Mouse (Mus musculus) E14TG2a.4 (cell line): ENCODE measurements around the gene Npas3.

Experiments used
- H3K27me3 ChIP-seq: 2 replicates; pipeline ENCODE4 v1.6.1; 2014; ENCODE audit warnings: low read length, control low read depth; ENCODE audit not compliant: insufficient read depth
- H3K36me3 ChIP-seq: 2 replicates; pipeline ENCODE4 v1.6.1; 2014; ENCODE audit warnings: low read length, control low read depth; ENCODE audit not compliant: insufficient read depth
- H3K4me1 ChIP-seq: replicated peaks from 2 replicates; pipeline ENCODE4 v1.6.1; 2014; ENCODE audit warnings: low read depth, low read length, control low read depth
- H3K4me3 ChIP-seq: replicated peaks from 2 replicates; pipeline ENCODE4 v1.5.1; 2014; ENCODE audit warnings: mild to moderate bottlenecking, low read length
- H3K9me3 ChIP-seq: 2 replicates; pipeline ENCODE4 v1.6.1; 2014; ENCODE audit warnings: low read length, control low read depth
- CTCF ChIP-seq: conservative IDR thresholded peaks from 2 replicates; pipeline ENCODE4 v1.5.1; 2014; ENCODE audit warnings: low read length
- NANOG ChIP-seq: IDR thresholded peaks from 2 replicates; pipeline ENCODE4 v1.6.1; 2014; ENCODE audit warnings: borderline replicate concordance, low read length, mixed read lengths
- POU5F1 ChIP-seq: IDR thresholded peaks from 2 replicates; pipeline ENCODE4 v1.6.1; 2014; ENCODE audit warnings: low read length, borderline replicate concordance

Npas3 gene

GRCm38 (mm10) chr12:54037602-54038001 lies 789.1 kb downstream of the Npas3 start:
- Histone ChIP-seq H3K4me3 (no peak overlapping the region), H3K4me1 (peaks cover 18% of the 10 kb centered on the region), H3K27me3 (no peaks in the 10 kb centered on the region), H3K36me3 (no peaks in the 10 kb centered on the region), H3K9me3 (no peaks in the 10 kb centered on the region)
- TF ChIP-seq POU5F1, result no peak
- TF ChIP-seq CTCF, result no peak

- H3K4me1 ChIP-seq, result peaks cover 41% of the 10 kb centered on the region
- no peaks in the 10 kb centered on the region for H3K9me3 ChIP-seq
- TF ChIP-seq POU5F1 (no peak), NANOG (no peak), CTCF (no peak)
- H3K4me3 ChIP-seq, result no peak overlapping the region
- H3K36me3 ChIP-seq, result no peaks in the 10 kb centered on the region
- H3K27me3 ChIP-seq, result no peaks in the 10 kb centered on the region
These were observed 794.6 kb downstream of the Npas3 start for GRCm38 (mm10) chr12:54042996-54043544.

GRCm38 (mm10) chr12:54044606-54045334 lies 796.3 kb downstream of the Npas3 start:
- Histone ChIP-seq H3K4me1 (peaks cover 55% of the 10 kb centered on the region), H3K4me3 (no peak overlapping the region), H3K36me3 (no peaks in the 10 kb centered on the region), H3K9me3 (no peaks in the 10 kb centered on the region), H3K27me3 (no peaks in the 10 kb centered on the region)
- TF ChIP-seq NANOG (no peak), POU5F1 (no peak), CTCF (no peak)

GRCm38 (mm10) chr12:54045360-54045759 lies 796.9 kb downstream of the Npas3 start:
- Histone ChIP-seq H3K9me3 (no peaks in the 10 kb centered on the region), H3K27me3 (no peaks in the 10 kb centered on the region), H3K4me1 (peaks cover 55% of the 10 kb centered on the region), H3K36me3 (no peaks in the 10 kb centered on the region), H3K4me3 (no peak overlapping the region)
- no peak for TF ChIP-seq POU5F1
- TF ChIP-seq CTCF, result no peak
- TF ChIP-seq NANOG, result no peak

- H3K27me3 ChIP-seq, result no peaks in the 10 kb centered on the region
- no peak for TF ChIP-seq CTCF
- TF ChIP-seq POU5F1, result no peak
- TF ChIP-seq NANOG, result peak; percentile 5; the same call in 1 of the 2 replicates
- H3K36me3 ChIP-seq, result no peaks in the 10 kb centered on the region
- no peak overlapping the region for H3K4me3 ChIP-seq
- peaks cover 55% of the 10 kb centered on the region for H3K4me1 ChIP-seq
- H3K9me3 ChIP-seq, result no peaks in the 10 kb centered on the region
These were observed 798.3 kb downstream of the Npas3 start for GRCm38 (mm10) chr12:54046824-54047223.

GRCm38 (mm10) chr12:54048126-54048525 lies 799.6 kb downstream of the Npas3 start:
- H3K4me3 ChIP-seq, result no peak overlapping the region
- H3K9me3 ChIP-seq, result no peaks in the 10 kb centered on the region
- H3K27me3 ChIP-seq, result no peaks in the 10 kb centered on the region
- H3K36me3 ChIP-seq, result no peaks in the 10 kb centered on the region
- TF ChIP-seq NANOG, result no peak
- no peak for TF ChIP-seq CTCF
- no peak for TF ChIP-seq POU5F1
- peaks cover 61% of the 10 kb centered on the region for H3K4me1 ChIP-seq

GRCm38 (mm10) chr12:54049926-54050325 lies 801.4 kb downstream of the Npas3 start:
- TF ChIP-seq NANOG (no peak), CTCF (no peak), POU5F1 (no peak)
- Histone ChIP-seq H3K36me3 (no peaks in the 10 kb centered on the region), H3K4me1 (peaks cover 59% of the 10 kb centered on the region), H3K9me3 (no peaks in the 10 kb centered on the region), H3K27me3 (no peaks in the 10 kb centered on the region), H3K4me3 (no peak overlapping the region)

- H3K4me3 ChIP-seq, result no peak overlapping the region
- no peaks in the 10 kb centered on the region for H3K36me3 ChIP-seq
- TF ChIP-seq POU5F1 (no peak), CTCF (no peak), NANOG (no peak)
- no peaks in the 10 kb centered on the region for H3K9me3 ChIP-seq
- H3K27me3 ChIP-seq, result no peaks in the 10 kb centered on the region
- peaks cover 39% of the 10 kb centered on the region for H3K4me1 ChIP-seq
These were observed 804.5 kb downstream of the Npas3 start for GRCm38 (mm10) chr12:54052939-54053338.

GRCm38 (mm10) chr12:54053598-54053997 lies 805.1 kb downstream of the Npas3 start:
- H3K9me3 ChIP-seq, result no peaks in the 10 kb centered on the region
- H3K27me3 ChIP-seq, result no peaks in the 10 kb centered on the region
- H3K4me1 ChIP-seq, result peaks cover 33% of the 10 kb centered on the region
- TF ChIP-seq POU5F1, result no peak
- no peak for TF ChIP-seq CTCF
- no peak for TF ChIP-seq NANOG
- H3K36me3 ChIP-seq, result no peaks in the 10 kb centered on the region
- no peak overlapping the region for H3K4me3 ChIP-seq
